Mouse (Mus musculus): ENCODE results near the gene Gm20388. TPM values are rescaled to one million over a fixed set of nuclear protein-coding genes. Genes with fewer than 3 reads are reported as not detected.

Gene Gm20388
- polyA plus RNA-seq, 1 experiment from 2014 or later = not detected

GRCm38 (mm10) chr8:123794766-123795165 lies 3884.1 kb downstream of the Gm20388 start:
- ATAC-seq (replicated peaks; ENCODE audit: insufficient number of reproducible peaks, insufficient read depth, low FRiP score, low read depth) = no peak
- H3K9ac ChIP-seq = no peak overlapping the region
- no peak overlapping the region for H3K4me3 ChIP-seq
- no peaks in the 10 kb centered on the region for H3K9me3 ChIP-seq (replicated peaks)
- no peak overlapping the region for H3K4me2 ChIP-seq
- H3K27ac ChIP-seq = no peak overlapping the region
- peaks cover under 1% of the 10 kb centered on the region for H3K27me3 ChIP-seq
- H3K4me1 ChIP-seq (replicated peaks) = no peaks in the 10 kb centered on the region
- no peaks in the 10 kb centered on the region for H3K36me3 ChIP-seq
- 73% methylated on average over 4 of the region's 4 CpGs for WGBS

- Histone ChIP-seq H3K27ac (no peak overlapping the region), H3K27me3 (no peaks in the 10 kb centered on the region), H3K4me3 (no peak overlapping the region), H3K4me1 (replicated peaks) (no peaks in the 10 kb centered on the region), H3K36me3 (no peaks in the 10 kb centered on the region), H3K9ac (no peak overlapping the region), H3K9me3 (replicated peaks) (no peaks in the 10 kb centered on the region), H3K4me2 (no peak overlapping the region)
- WGBS = 42% methylated on average over 4 of the region's 4 CpGs
- no peak for ATAC-seq (replicated peaks; ENCODE audit: insufficient number of reproducible peaks, insufficient read depth, low FRiP score, low read depth)
These were observed 3886.1 kb downstream of the Gm20388 start for GRCm38 (mm10) chr8:123796758-123797157.

- H3K4me1 ChIP-seq (replicated peaks) = no peaks in the 10 kb centered on the region
- no peak for ATAC-seq (replicated peaks; ENCODE audit: insufficient number of reproducible peaks, insufficient read depth, low FRiP score, low read depth)
- H3K4me2 ChIP-seq = no peak overlapping the region
- no peak overlapping the region for H3K4me3 ChIP-seq
- H3K9ac ChIP-seq = no peak overlapping the region
- WGBS = 75% methylated on average over 15 of the region's 15 CpGs
- H3K36me3 ChIP-seq = no peaks in the 10 kb centered on the region
- H3K27ac ChIP-seq = no peak overlapping the region
- no peaks in the 10 kb centered on the region for H3K27me3 ChIP-seq
- H3K9me3 ChIP-seq (replicated peaks) = no peaks in the 10 kb centered on the region
These were observed 3887.3 kb downstream of the Gm20388 start for GRCm38 (mm10) chr8:123797928-123798327.

GRCm38 (mm10) chr8:123799434-123799833 lies 3888.8 kb downstream of the Gm20388 start:
- Histone ChIP-seq H3K4me3 (no peak overlapping the region), H3K4me2 (no peak overlapping the region), H3K4me1 (replicated peaks) (no peaks in the 10 kb centered on the region), H3K27me3 (no peaks in the 10 kb centered on the region), H3K27ac (no peak overlapping the region), H3K9me3 (replicated peaks) (no peaks in the 10 kb centered on the region), H3K9ac (no peak overlapping the region), H3K36me3 (no peaks in the 10 kb centered on the region)
- 75% methylated on average over 6 of the region's 6 CpGs for WGBS
- ATAC-seq (replicated peaks; ENCODE audit: insufficient number of reproducible peaks, insufficient read depth, low FRiP score, low read depth) = no peak

- H3K27ac ChIP-seq = no peak overlapping the region
- no peaks in the 10 kb centered on the region for H3K27me3 ChIP-seq
- H3K36me3 ChIP-seq = no peaks in the 10 kb centered on the region
- H3K4me3 ChIP-seq = no peak overlapping the region
- H3K4me2 ChIP-seq = no peak overlapping the region
- 60% methylated on average over 3 of the region's 3 CpGs for WGBS
- no peak for ATAC-seq (replicated peaks; ENCODE audit: insufficient number of reproducible peaks, insufficient read depth, low FRiP score, low read depth)
- no peak overlapping the region for H3K9ac ChIP-seq
- H3K9me3 ChIP-seq (replicated peaks) = no peaks in the 10 kb centered on the region
- no peaks in the 10 kb centered on the region for H3K4me1 ChIP-seq (replicated peaks)
These were observed 3889.2 kb downstream of the Gm20388 start for GRCm38 (mm10) chr8:123799885-123800284.

GRCm38 (mm10) chr8:123800867-123801266 lies 3890.2 kb downstream of the Gm20388 start:
- Histone ChIP-seq H3K27me3 (no peaks in the 10 kb centered on the region), H3K4me1 (replicated peaks) (peaks cover 6% of the 10 kb centered on the region), H3K4me3 (no peak overlapping the region), H3K4me2 (no peak overlapping the region), H3K36me3 (no peaks in the 10 kb centered on the region), H3K9me3 (replicated peaks) (no peaks in the 10 kb centered on the region), H3K9ac (no peak overlapping the region), H3K27ac (no peak overlapping the region)
- ATAC-seq (replicated peaks; ENCODE audit: insufficient number of reproducible peaks, insufficient read depth, low FRiP score, low read depth) = no peak
- 92% methylated on average over 7 of the region's 7 CpGs for WGBS

GRCm38 (mm10) chr8:123801538-123801937 lies 3890.9 kb downstream of the Gm20388 start:
- peaks cover 9% of the 10 kb centered on the region for H3K4me1 ChIP-seq (replicated peaks)
- no peak for ATAC-seq (replicated peaks; ENCODE audit: insufficient number of reproducible peaks, insufficient read depth, low FRiP score, low read depth)
- no peak overlapping the region for H3K9ac ChIP-seq
- WGBS = 82% methylated on average over 2 of the region's 2 CpGs
- H3K4me3 ChIP-seq = no peak overlapping the region
- no peaks in the 10 kb centered on the region for H3K9me3 ChIP-seq (replicated peaks)
- no peak overlapping the region for H3K4me2 ChIP-seq
- H3K27ac ChIP-seq = no peak overlapping the region
- H3K27me3 ChIP-seq = no peaks in the 10 kb centered on the region
- H3K36me3 ChIP-seq = no peaks in the 10 kb centered on the region

- peaks cover 20% of the 10 kb centered on the region for H3K4me1 ChIP-seq (replicated peaks)
- no peaks in the 10 kb centered on the region for H3K27me3 ChIP-seq
These were observed 3893.0 kb downstream of the Gm20388 start for GRCm38 (mm10) chr8:123803639-123804038.

GRCm38 (mm10) chr8:123804586-123804985 lies 3893.9 kb downstream of the Gm20388 start:
- H3K27me3 ChIP-seq = no peaks in the 10 kb centered on the region
- no peaks in the 10 kb centered on the region for H3K9me3 ChIP-seq (replicated peaks)
- no peak overlapping the region for H3K9ac ChIP-seq
- WGBS = 84% methylated on average over 7 of the region's 7 CpGs
- peaks cover 20% of the 10 kb centered on the region for H3K4me1 ChIP-seq (replicated peaks)
- no peak overlapping the region for H3K27ac ChIP-seq
- no peak for ATAC-seq (replicated peaks; ENCODE audit: insufficient number of reproducible peaks, insufficient read depth, low FRiP score, low read depth)
- no peaks in the 10 kb centered on the region for H3K36me3 ChIP-seq
- no peak overlapping the region for H3K4me2 ChIP-seq
- no peak overlapping the region for H3K4me3 ChIP-seq

More at GRCm38 (mm10) chr8:123803639-123804038, 3893.0 kb downstream of the Gm20388 start:
- 85% methylated on average over 1 of the region's 1 CpGs for WGBS
- no peaks in the 10 kb centered on the region for H3K36me3 ChIP-seq
- H3K4me3 ChIP-seq = no peak overlapping the region
- no peak overlapping the region for H3K9ac ChIP-seq
- no peak overlapping the region for H3K4me2 ChIP-seq
- ATAC-seq (replicated peaks; ENCODE audit: insufficient number of reproducible peaks, insufficient read depth, low FRiP score, low read depth) = no peak
- H3K9me3 ChIP-seq (replicated peaks) = no peaks in the 10 kb centered on the region
- no peak overlapping the region for H3K27ac ChIP-seq

- Histone ChIP-seq H3K27me3 (no peaks in the 10 kb centered on the region), H3K4me2 (peak overlapping the region; percentile 86), H3K4me3 (peak overlapping the region; percentile 79), H3K9ac (peak overlapping the region; percentile 82), H3K27ac (0 out of 2 replicates have a peak overlapping the region, but pooled peaks have one; percentile 5), H3K36me3 (no peaks in the 10 kb centered on the region), H3K9me3 (replicated peaks) (no peaks in the 10 kb centered on the region), H3K4me1 (replicated peaks) (peaks cover 20% of the 10 kb centered on the region)
- no peak for ATAC-seq (replicated peaks; ENCODE audit: insufficient number of reproducible peaks, insufficient read depth, low FRiP score, low read depth)
- WGBS = 18% methylated on average over 15 of the region's 15 CpGs
These were observed 3894.6 kb downstream of the Gm20388 start for GRCm38 (mm10) chr8:123805209-123805717.

GRCm38 (mm10) chr8:123805718-123806373 lies 3895.2 kb downstream of the Gm20388 start, which contains the start of gene Rab4a:
TSS of gene Rab4a (plus strand) at chr8:123805985.
- H3K9me3 ChIP-seq (replicated peaks) = no peaks in the 10 kb centered on the region
- H3K4me3 ChIP-seq = peak within 1 kb of the TSS; percentile 79
- peak within 1 kb of the TSS; percentile 65 for H3K27ac ChIP-seq
- peaks cover 20% of the 10 kb centered on the region for H3K4me1 ChIP-seq (replicated peaks)
- WGBS = under 1% methylated on average over 47 of the region's 48 CpGs
- ATAC-seq (replicated peaks; ENCODE audit: insufficient number of reproducible peaks, insufficient read depth, low FRiP score, low read depth) = peak; percentile 86
- H3K4me2 ChIP-seq = peak within 1 kb of the TSS; percentile 86
- peak within 1 kb of the TSS; percentile 82 for H3K9ac ChIP-seq
- H3K36me3 ChIP-seq = no peaks in the 10 kb centered on the region
- no peaks in the 10 kb centered on the region for H3K27me3 ChIP-seq
